Mouse (Mus musculus) midbrain, postnatal 0 days (tissue): ENCODE data around the gene Pds5b. TPM values are rescaled to one million over a fixed set of nuclear protein-coding genes. Genes with fewer than 3 reads are reported as not detected.

Experiments used
- ATAC-seq: fragments of 200-750 bp; cut with Nextera tagmentation; 2 replicates; pipeline ENCODE4 v1.8.0; 2017; ENCODE audit warnings: moderate number of reproducible peaks, mild to moderate bottlenecking, moderate TSS enrichment, moderate library complexity; ENCODE audit not compliant: low FRiP score
- DNase-seq: peaks from one replicate; pipeline ENCODE4 v3.0.0-alpha.2; 2015; ENCODE audit warnings: low spot score
- H3K27ac ChIP-seq: fragments of 300-500 bp; sonication (generic); 2 replicates; pipeline ENCODE4 v1.5.1; 2014; ENCODE audit warnings: low read depth, mild to moderate bottlenecking, low read length, mixed read lengths
- H3K27me3 ChIP-seq: fragments of 300-500 bp; sonication (generic); 2 replicates; pipeline ENCODE4 v1.6.1; 2014; ENCODE audit warnings: low read length, control low read depth, mixed read lengths; ENCODE audit not compliant: insufficient read depth
- H3K36me3 ChIP-seq: fragments of 300-500 bp; sonication (generic); 2 replicates; pipeline ENCODE4 v1.6.1; 2014; ENCODE audit warnings: low read length, control low read depth, mixed read lengths; ENCODE audit not compliant: insufficient read depth
- H3K4me1 ChIP-seq: fragments of 300-500 bp; sonication (generic); 2 replicates; pipeline ENCODE4 v1.6.1; 2014; ENCODE audit warnings: mild to moderate bottlenecking, control low read depth, antibody characterized with exemption, low read length, mixed read lengths; ENCODE audit not compliant: insufficient read depth
- H3K4me2 ChIP-seq: fragments of 300-500 bp; sonication (generic); 2 replicates; pipeline ENCODE4 v1.6.1; 2014; ENCODE audit warnings: low read depth, mild to moderate bottlenecking, low read length, mixed read lengths; ENCODE audit not compliant: poor library complexity, severe bottlenecking
- H3K4me3 ChIP-seq: fragments of 300-500 bp; sonication (generic); 2 replicates; pipeline ENCODE4 v1.5.1; 2014; ENCODE audit warnings: low read depth, mild to moderate bottlenecking, low read length, moderate library complexity
- H3K9ac ChIP-seq: fragments of 300-500 bp; sonication (generic); replicated peaks from 2 replicates; pipeline ENCODE4 v1.6.1; 2014; ENCODE audit warnings: mild to moderate bottlenecking, low read length, moderate library complexity, mixed read lengths; ENCODE audit not compliant: poor library complexity, severe bottlenecking
- H3K9me3 ChIP-seq: fragments of 300-500 bp; sonication (generic); 2 replicates; pipeline ENCODE4 v1.6.1; 2016; ENCODE audit warnings: low read length, control low read depth
- CTCF ChIP-seq: IDR thresholded peaks from 2 replicates; pipeline ENCODE4 v1.5.1; 2016; ENCODE audit warnings: antibody characterized with exemption, mild to moderate bottlenecking
- WGBS: fragments of 180-500 bp; shearing (Covaris S2); extraction: QIAGEN DNeasy Blood & Tissue Kit; methylation state at CpG from one replicate; pipeline ENCODE4 v1.1.7; 2014; 5-methylcytosine and 5-hydroxymethylcytosine counted together
- polyA plus RNA-seq: library from polyadenylated mRNA; unstranded; fragments of >200 nt; fragmentation: Nextera tagmentation; extraction: Ambion mirVana; gene quantifications from 2 replicates; pipeline ENCODE4 v1.2.1, GENCODE M21; 2015
- total RNA-seq: library from RNA; depleted of rRNA; stranded (reverse); fragments of >200 nt; gene quantifications from 2 replicates; pipeline ENCODE4 v1.2.3, GENCODE M21; 2014

Gene Pds5b
- total and polyA plus RNA-seq, 2 experiments from 2014 or later = 18.8 to 44.1 TPM

GRCm38 (mm10) chr5:150794181-150794580, 120.6 kb downstream of the Pds5b start:
- peaks cover 29% of the 10 kb centered on the region for H3K36me3 ChIP-seq
- no peaks in the 10 kb centered on the region for H3K27me3 ChIP-seq
- H3K27ac ChIP-seq = no peak overlapping the region
- no peak overlapping the region for H3K4me2 ChIP-seq
- TF ChIP-seq CTCF = no peak
- WGBS = 96% methylated on average over 6 of the region's 6 CpGs
- H3K9me3 ChIP-seq = no peaks in the 10 kb centered on the region
- no peak overlapping the region for H3K9ac ChIP-seq
- no peak for DNase-seq
- no peak for ATAC-seq
- H3K4me3 ChIP-seq = no peak overlapping the region
- no peaks in the 10 kb centered on the region for H3K4me1 ChIP-seq

GRCm38 (mm10) chr5:150800056-150800455, 126.5 kb downstream of the Pds5b start:
- H3K9me3 ChIP-seq = no peaks in the 10 kb centered on the region
- H3K4me3 ChIP-seq = no peak overlapping the region
- H3K9ac ChIP-seq = no peak overlapping the region
- H3K4me1 ChIP-seq = no peaks in the 10 kb centered on the region
- ATAC-seq = no peak
- no peak for TF ChIP-seq CTCF
- H3K4me2 ChIP-seq = no peak overlapping the region
- WGBS = 87% methylated on average over 2 of the region's 2 CpGs
- no peak overlapping the region for H3K27ac ChIP-seq
- no peaks in the 10 kb centered on the region for H3K27me3 ChIP-seq
- H3K36me3 ChIP-seq = peaks cover 26% of the 10 kb centered on the region
- no peak for DNase-seq

GRCm38 (mm10) chr5:150814111-150814990, 140.8 kb downstream of the Pds5b start:
- Histone ChIP-seq H3K4me1 (no peaks in the 10 kb centered on the region), H3K4me2 (no peak overlapping the region), H3K9ac (no peak overlapping the region), H3K27me3 (no peaks in the 10 kb centered on the region), H3K4me3 (no peak overlapping the region), H3K9me3 (no peaks in the 10 kb centered on the region), H3K27ac (no peak overlapping the region), H3K36me3 (no peaks in the 10 kb centered on the region)
- TF ChIP-seq CTCF = no peak
- ATAC-seq (no peak), DNase-seq (peak; percentile 5)
- WGBS = 38% methylated on average over 13 of the region's 13 CpGs

GRCm38 (mm10) chr5:150815400-150815799, 141.9 kb downstream of the Pds5b start:
- WGBS = 93% methylated on average over 4 of the region's 4 CpGs
- Histone ChIP-seq H3K36me3 (no peaks in the 10 kb centered on the region), H3K4me1 (no peaks in the 10 kb centered on the region), H3K27me3 (no peaks in the 10 kb centered on the region), H3K4me2 (no peak overlapping the region), H3K27ac (no peak overlapping the region), H3K9ac (no peak overlapping the region), H3K4me3 (no peak overlapping the region), H3K9me3 (no peaks in the 10 kb centered on the region)
- no peak for DNase-seq
- no peak for ATAC-seq
- no peak for TF ChIP-seq CTCF

- TF ChIP-seq CTCF = no peak
- 99% methylated on average over 5 of the region's 5 CpGs for WGBS
- Histone ChIP-seq H3K9me3 (no peaks in the 10 kb centered on the region), H3K4me2 (no peak overlapping the region), H3K4me3 (no peak overlapping the region), H3K9ac (no peak overlapping the region), H3K4me1 (no peaks in the 10 kb centered on the region), H3K27ac (no peak overlapping the region), H3K27me3 (no peaks in the 10 kb centered on the region), H3K36me3 (no peaks in the 10 kb centered on the region)
- no peak for DNase-seq
- no peak for ATAC-seq
Observed at GRCm38 (mm10) chr5:150816775-150817174, 143.2 kb downstream of the Pds5b start.

GRCm38 (mm10) chr5:150818041-150818440, 144.5 kb downstream of the Pds5b start:
- Histone ChIP-seq H3K4me3 (no peak overlapping the region), H3K36me3 (no peaks in the 10 kb centered on the region), H3K27me3 (no peaks in the 10 kb centered on the region), H3K4me1 (no peaks in the 10 kb centered on the region), H3K4me2 (no peak overlapping the region), H3K9me3 (no peaks in the 10 kb centered on the region), H3K9ac (no peak overlapping the region), H3K27ac (no peak overlapping the region)
- WGBS = 70% methylated on average over 2 of the region's 2 CpGs
- no peak for TF ChIP-seq CTCF
- ATAC-seq (no peak), DNase-seq (no peak)
